Mouse (Mus musculus) myocyte (in vitro differentiated cells): ENCODE data around the gene Lrguk. TPM values are rescaled to one million over a fixed set of nuclear protein-coding genes. Genes with fewer than 3 reads are reported as not detected.

Experiments used
- H3K27me3 ChIP-seq: one replicate; pipeline ENCODE4 v1.6.1; 2011; ENCODE audit not compliant: control insufficient read depth, insufficient read depth, insufficient read length
- H3K36me3 ChIP-seq: one replicate; pipeline ENCODE4 v1.6.1; 2011; ENCODE audit not compliant: control insufficient read depth, insufficient read depth
- H3K4me2 ChIP-seq: one replicate; pipeline ENCODE4 v1.6.1; 2011; ENCODE audit warnings: low read depth, control low read depth
- H3K4me3 ChIP-seq: one replicate; pipeline ENCODE4 v1.5.1; 2011; ENCODE audit warnings: mild to moderate bottlenecking, control low read depth, moderate library complexity
- H3K79me2 ChIP-seq: one replicate; pipeline ENCODE4 v1.6.1; 2011; ENCODE audit not compliant: control insufficient read depth, insufficient read depth
- H3ac ChIP-seq: one replicate; pipeline ENCODE4 v1.6.1; 2011; ENCODE audit not compliant: control insufficient read depth, insufficient read length
- CEBPB ChIP-seq: IDR thresholded peaks from 2 replicates; pipeline ENCODE4 v1.6.1; 2011; ENCODE audit warnings: mild to moderate bottlenecking, moderate library complexity; ENCODE audit not compliant: poor library complexity, insufficient read depth, severe bottlenecking
- E2F4 ChIP-seq: IDR thresholded peaks from one replicate; pipeline ENCODE4 v1.6.1; 2011; ENCODE audit warnings: mild to moderate bottlenecking, control low read depth, moderate library complexity; ENCODE audit not compliant: insufficient read depth
- MAX ChIP-seq: IDR thresholded peaks from one replicate; pipeline ENCODE4 v1.6.1; 2011; ENCODE audit warnings: low read depth, mild to moderate bottlenecking, control low read depth
- MYOD1 ChIP-seq, 3 experiments: IDR thresholded peaks; one replicate each; pipeline ENCODE4 v1.6.1; 2011; ENCODE audit warnings: control low read depth in 2 of 3, low read depth in 2 of 3, mild to moderate bottlenecking in 2 of 3, moderate library complexity in 1 of 3; ENCODE audit not compliant: insufficient read length in 2 of 3, control insufficient read depth in 1 of 3
- MYOG ChIP-seq, 3 experiments: IDR thresholded peaks; one replicate each; pipeline ENCODE4 v1.6.1; 2011; ENCODE audit warnings: control low read depth in 2 of 3, low read depth in 2 of 3, mild to moderate bottlenecking in 2 of 3; ENCODE audit not compliant: insufficient read length in 2 of 3, control insufficient read depth in 1 of 3, insufficient read depth in 1 of 3
- POLR2A ChIP-seq: IDR thresholded peaks from one replicate; pipeline ENCODE4 v1.6.1; 2011; ENCODE audit warnings: low read depth, mild to moderate bottlenecking, control low read depth, moderate library complexity; ENCODE audit not compliant: insufficient read length
- POLR2AphosphoS2 ChIP-seq: IDR thresholded peaks from one replicate; pipeline ENCODE4 v1.6.1; 2011; ENCODE audit warnings: low read depth, control low read depth; ENCODE audit not compliant: insufficient read length
- REST ChIP-seq: IDR thresholded peaks from one replicate; pipeline ENCODE4 v1.6.1; 2011; ENCODE audit warnings: mild to moderate bottlenecking, control low read depth, moderate library complexity; ENCODE audit not compliant: insufficient read depth, insufficient read length
- SRF ChIP-seq: IDR thresholded peaks from one replicate; pipeline ENCODE4 v1.6.1; 2011; ENCODE audit warnings: low read depth; ENCODE audit not compliant: control insufficient read depth, insufficient read length
- TCF12 ChIP-seq: IDR thresholded peaks from one replicate; pipeline ENCODE4 v1.6.1; 2011; ENCODE audit warnings: mild to moderate bottlenecking, control low read depth; ENCODE audit not compliant: poor library complexity, insufficient read depth, severe bottlenecking
- TCF3 ChIP-seq: IDR thresholded peaks from one replicate; pipeline ENCODE4 v1.6.1; 2011; ENCODE audit warnings: low read depth, control low read depth; ENCODE audit not compliant: insufficient read length
- USF1 ChIP-seq: IDR thresholded peaks from one replicate; pipeline ENCODE4 v1.6.1; 2011; ENCODE audit warnings: low read depth, mild to moderate bottlenecking, control low read depth, moderate library complexity
- polyA plus RNA-seq: library from polyadenylated mRNA; unstranded; fragments of >200 nt; fragmentation: generic; extraction: Trizol; gene quantifications from one replicate; pipeline ENCODE4 v1.2.1, GENCODE M21; 2012; ENCODE audit warnings: missing spikeins

Gene Lrguk
- polyA plus RNA-seq, 1 experiment = 0.11 TPM

DNA sequence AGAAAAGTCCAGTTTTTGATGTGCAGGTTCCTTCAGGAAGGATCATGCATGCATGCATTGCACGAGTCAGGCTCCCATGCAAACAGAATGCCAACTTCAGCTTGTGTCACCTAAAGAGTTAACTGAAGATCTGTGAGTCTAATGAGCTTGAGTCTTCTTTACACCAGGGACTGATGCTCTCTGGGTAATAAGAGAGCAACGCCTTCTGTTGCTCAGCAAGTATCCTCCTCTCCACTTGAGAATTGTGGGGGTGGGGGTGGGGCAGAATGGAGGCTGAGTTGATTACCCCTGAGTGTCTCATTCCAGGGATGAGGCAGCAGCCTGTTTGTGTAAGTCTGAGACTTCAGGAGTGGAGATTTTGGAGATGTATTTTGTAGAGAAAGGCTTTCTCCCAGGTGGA lies 20.2 kb downstream of the Lrguk start:
- H3ac ChIP-seq = no peak overlapping the region
- TF ChIP-seq USF1 = no peak
- H3K4me3 ChIP-seq = no peak overlapping the region
- H3K4me2 ChIP-seq = no peak overlapping the region
- no peaks in the 10 kb centered on the region for H3K79me2 ChIP-seq
- no peaks in the 10 kb centered on the region for H3K36me3 ChIP-seq
- no peaks in the 10 kb centered on the region for H3K27me3 ChIP-seq

DNA sequence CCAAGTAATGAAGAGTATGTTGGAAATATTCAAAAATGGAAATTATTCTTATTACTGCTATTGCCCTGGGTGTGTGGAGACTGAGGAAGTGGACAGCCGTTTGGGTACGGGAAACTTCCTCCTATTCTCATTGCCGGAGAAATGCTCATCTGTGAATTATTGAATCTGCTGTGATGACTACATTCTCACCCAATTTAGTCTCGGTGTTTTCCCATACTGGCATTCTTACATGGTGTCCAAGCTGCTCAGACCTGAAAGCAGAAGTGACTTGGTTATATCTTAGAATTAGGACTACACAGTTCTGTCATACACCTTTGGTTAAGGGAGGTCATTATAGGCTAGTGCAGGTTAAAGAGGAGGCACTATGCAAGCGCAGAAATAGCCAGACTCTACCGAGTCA lies 30.5 kb downstream of the Lrguk start:
- Histone ChIP-seq H3K27me3 (no peaks in the 10 kb centered on the region), H3ac (no peak overlapping the region), H3K4me2 (no peak overlapping the region), H3K79me2 (no peaks in the 10 kb centered on the region), H3K36me3 (no peaks in the 10 kb centered on the region), H3K4me3 (no peak overlapping the region)
- TF ChIP-seq USF1 = no peak
- TF ChIP-seq TCF3 = no peak
- TF ChIP-seq MAX = no peak
- TF ChIP-seq MYOG (IDR thresholded peaks at IDR 0.05; ENCODE audit: control insufficient read depth in 1 of 3, insufficient read depth in 1 of 3, insufficient read length in 2 of 3, low read depth in 2 of 3) = no peak
- TF ChIP-seq SRF = no peak
- TF ChIP-seq CEBPB = no peak
- TF ChIP-seq E2F4 = no peak

DNA sequence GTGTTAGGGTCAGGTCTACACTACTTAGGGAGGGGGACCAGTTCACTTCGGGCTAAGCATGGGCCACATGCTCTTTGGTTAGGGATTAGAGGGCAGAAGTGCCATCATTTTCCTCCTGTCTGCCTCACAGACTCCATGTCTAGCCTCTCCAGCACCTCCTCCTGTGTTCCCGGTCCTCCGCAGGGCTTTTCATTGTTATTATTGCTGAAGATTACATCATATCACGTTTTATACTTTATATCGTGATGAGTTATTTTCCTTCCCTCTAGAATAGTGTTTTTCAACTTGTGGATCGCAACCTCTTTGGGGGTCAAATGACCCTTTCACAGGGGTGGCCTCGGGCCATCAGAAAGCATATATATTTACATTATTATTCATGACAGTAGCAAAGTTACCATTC lies 37.5 kb downstream of the Lrguk start:
- H3K79me2 ChIP-seq = no peaks in the 10 kb centered on the region

DNA sequence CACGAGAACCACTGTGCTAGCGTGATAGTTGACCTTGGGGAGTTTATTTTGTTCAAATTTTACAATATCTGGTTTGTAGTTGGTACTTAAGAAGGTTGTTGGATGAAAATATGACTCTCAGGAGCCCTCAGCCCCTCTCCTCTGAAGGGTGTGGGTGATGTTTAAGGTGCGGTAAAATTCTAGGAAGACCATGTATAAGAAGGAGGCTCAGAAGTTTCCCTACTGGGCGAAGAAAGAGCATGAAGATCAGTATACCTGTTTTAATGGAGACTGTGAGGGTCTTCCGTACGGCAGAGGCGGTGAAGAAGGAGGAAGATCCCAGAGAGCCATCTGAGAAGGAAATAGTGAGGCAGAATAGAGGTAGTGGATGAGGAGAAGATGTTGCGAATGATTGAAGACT lies 38.0 kb downstream of the Lrguk start:
- H3K27me3 ChIP-seq = no peaks in the 10 kb centered on the region
- no peak overlapping the region for H3K4me2 ChIP-seq
- H3ac ChIP-seq = no peak overlapping the region
- no peaks in the 10 kb centered on the region for H3K36me3 ChIP-seq
- TF ChIP-seq MAX = no peak
- TF ChIP-seq TCF3 = no peak
- H3K79me2 ChIP-seq = no peaks in the 10 kb centered on the region
- H3K4me3 ChIP-seq = no peak overlapping the region

More for the DNA sequence above, 37.5 kb downstream of the Lrguk start:
- no peak overlapping the region for H3K4me2 ChIP-seq
- H3K4me3 ChIP-seq = no peak overlapping the region
- no peaks in the 10 kb centered on the region for H3K27me3 ChIP-seq
- H3K36me3 ChIP-seq = no peaks in the 10 kb centered on the region
- no peak overlapping the region for H3ac ChIP-seq
- TF ChIP-seq CEBPB (peak; percentile 67; the same call in 1 of the 2 replicates), REST (no peak)

DNA sequence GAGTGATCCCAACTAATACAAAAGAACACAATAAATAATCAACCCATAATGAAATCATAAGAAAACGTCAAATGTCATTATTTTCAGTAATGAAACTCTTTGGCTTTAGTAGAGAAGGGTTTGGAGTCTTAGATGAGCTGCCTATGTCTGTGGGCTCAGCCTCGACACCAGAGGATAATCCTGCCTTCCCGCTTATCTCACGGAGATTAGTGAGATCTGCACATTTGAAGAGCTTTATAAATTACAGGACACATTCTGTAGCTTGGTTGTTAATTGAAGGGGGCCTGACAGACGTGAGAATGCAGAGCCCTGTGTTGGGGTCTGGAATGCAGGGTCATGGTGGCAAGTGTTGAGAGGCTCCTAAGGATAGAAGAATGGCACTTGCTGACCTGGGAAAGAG lies 42.7 kb downstream of the Lrguk start:
- no peak overlapping the region for H3K4me3 ChIP-seq
- no peak overlapping the region for H3K4me2 ChIP-seq
- H3K79me2 ChIP-seq = no peaks in the 10 kb centered on the region
- H3K27me3 ChIP-seq = no peaks in the 10 kb centered on the region
- TF ChIP-seq POLR2A (no peak), SRF (no peak), MYOG (IDR thresholded peaks at IDR 0.05; ENCODE audit: control insufficient read depth in 1 of 3, insufficient read depth in 1 of 3, insufficient read length in 2 of 3, low read depth in 2 of 3) (no peak), TCF3 (no peak), USF1 (no peak), TCF12 (no peak), MAX (no peak), REST (no peak), POLR2AphosphoS2 (no peak), MYOD1 (IDR thresholded peaks at IDR 0.05; ENCODE audit: control insufficient read depth in 1 of 3, insufficient read length in 2 of 3, low read depth in 2 of 3) (no peak), E2F4 (no peak), CEBPB (no peak)
- H3K36me3 ChIP-seq = no peaks in the 10 kb centered on the region
- no peak overlapping the region for H3ac ChIP-seq

DNA sequence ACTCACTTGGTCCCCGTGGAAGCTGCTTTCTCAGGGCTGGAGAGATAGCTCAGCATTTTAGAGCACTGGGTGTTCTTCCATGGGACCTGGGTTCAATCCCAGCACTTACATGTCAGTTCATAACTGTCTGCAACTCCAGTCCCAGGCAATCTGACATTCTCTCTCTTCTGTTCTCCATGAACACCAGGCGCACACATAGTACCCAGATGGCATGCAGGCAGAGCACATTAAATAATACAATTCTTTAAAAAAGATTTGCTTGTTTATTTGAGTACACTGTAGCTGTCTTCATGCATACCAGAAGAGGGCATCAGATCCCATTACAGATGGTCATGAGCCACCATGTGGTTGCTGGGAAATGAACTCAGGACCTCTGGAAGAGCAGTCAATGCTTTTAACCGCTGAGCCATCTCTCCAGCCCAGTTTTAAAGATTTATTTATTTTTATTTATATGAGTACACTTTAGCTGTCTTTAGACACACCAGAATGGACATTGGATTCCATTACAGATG lies 44.7 kb downstream of the Lrguk start:
- Histone ChIP-seq H3K79me2 (no peaks in the 10 kb centered on the region), H3ac (no peak overlapping the region), H3K36me3 (no peaks in the 10 kb centered on the region), H3K4me2 (no peak overlapping the region), H3K27me3 (no peaks in the 10 kb centered on the region), H3K4me3 (no peak overlapping the region)
- TF ChIP-seq MYOG (IDR thresholded peaks at IDR 0.05; ENCODE audit: control insufficient read depth in 1 of 3, insufficient read depth in 1 of 3, insufficient read length in 2 of 3, low read depth in 2 of 3) (no peak), MYOD1 (IDR thresholded peaks at IDR 0.05; ENCODE audit: control insufficient read depth in 1 of 3, insufficient read length in 2 of 3, low read depth in 2 of 3) (no peak), TCF12 (no peak)
